Mouse (Mus musculus) limb, embryonic 15.5 days (tissue): ENCODE data around the gene Dnmt3b. TPM values are rescaled to one million over a fixed set of nuclear protein-coding genes. Genes with fewer than 3 reads are reported as not detected.

ENCODE experiments used
- ATAC-seq: fragments of 200-750 bp; cut with Nextera tagmentation; 2 replicates; pipeline ENCODE4 v1.8.0; 2017; ENCODE audit warnings: low read depth, moderate TSS enrichment; ENCODE audit not compliant: insufficient number of reproducible peaks, low FRiP score, low TSS enrichment
- H3K27ac ChIP-seq: fragments of 300-500 bp; sonication (generic); 2 replicates; pipeline ENCODE4 v1.5.1; 2015; ENCODE audit warnings: moderate library complexity, mild to moderate bottlenecking, inconsistent platforms
- H3K27me3 ChIP-seq: fragments of 300-500 bp; sonication (generic); 2 replicates; pipeline ENCODE4 v1.6.1; 2015; ENCODE audit warnings: inconsistent platforms
- H3K36me3 ChIP-seq: fragments of 300-500 bp; sonication (generic); 2 replicates; pipeline ENCODE4 v1.6.1; 2015; ENCODE audit warnings: inconsistent platforms
- H3K4me1 ChIP-seq: fragments of 300-500 bp; sonication (generic); 2 replicates; pipeline ENCODE4 v1.6.1; 2015; ENCODE audit warnings: inconsistent platforms
- H3K4me2 ChIP-seq: fragments of 300-500 bp; sonication (generic); 2 replicates; pipeline ENCODE4 v1.6.1; 2015; ENCODE audit warnings: mild to moderate bottlenecking, inconsistent platforms
- H3K4me3 ChIP-seq: fragments of 300-500 bp; sonication (generic); 2 replicates; pipeline ENCODE4 v1.5.1; 2015; ENCODE audit warnings: mild to moderate bottlenecking, inconsistent platforms
- H3K9ac ChIP-seq: fragments of 300-500 bp; sonication (generic); 2 replicates; pipeline ENCODE4 v1.6.1; 2015; ENCODE audit warnings: inconsistent platforms
- H3K9me3 ChIP-seq: fragments of 300-500 bp; sonication (generic); 2 replicates; pipeline ENCODE4 v1.6.1; 2016; ENCODE audit warnings: inconsistent platforms
- WGBS: fragments of 180-500 bp; shearing (Covaris S2); methylation state at CpG from one replicate; pipeline ENCODE4 v1.1.7; 2015; 5-methylcytosine and 5-hydroxymethylcytosine counted together
- polyA plus RNA-seq: library from polyadenylated mRNA; unstranded; fragments of >200 nt; fragmentation: Nextera tagmentation; extraction: Ambion mirVana; gene quantifications from 2 replicates; pipeline ENCODE4 v1.2.1, GENCODE M21; 2015

Gene Dnmt3b
- polyA plus RNA-seq, 1 experiment from 2014 or later: 6.8 TPM

DNA sequence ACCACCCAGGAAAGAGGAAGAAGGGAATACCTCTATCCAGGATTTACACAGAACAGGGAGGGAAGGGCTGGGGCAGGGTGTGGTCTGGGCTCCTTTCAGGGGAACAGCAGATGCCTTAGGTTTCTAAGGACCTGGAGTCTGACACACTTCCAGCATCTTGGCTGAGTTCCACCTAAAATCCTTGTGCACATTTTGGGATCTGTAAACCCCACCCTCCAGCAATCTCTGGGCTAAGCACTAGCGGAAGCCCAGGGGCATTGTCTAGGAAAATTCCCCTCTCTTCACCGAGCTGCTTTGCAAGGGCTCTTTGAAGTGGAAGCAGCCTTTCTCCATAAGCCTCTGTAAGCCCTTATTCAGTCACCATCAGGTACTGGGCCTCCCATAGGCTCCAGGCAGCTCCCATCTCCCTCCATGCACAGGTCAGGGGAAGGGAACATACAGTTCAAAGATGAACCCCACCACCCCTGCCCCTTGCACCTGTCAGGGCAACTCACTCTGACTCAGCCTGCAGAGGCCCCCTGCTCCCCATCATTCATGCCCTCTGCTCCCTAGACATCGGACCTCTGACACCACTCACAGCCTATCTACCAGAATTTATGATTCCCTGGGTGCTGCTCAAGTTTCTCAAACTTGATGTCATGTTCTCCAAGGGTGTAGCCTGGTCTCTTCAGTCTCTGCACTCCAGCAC lies 36.5 kb upstream of the Dnmt3b start:
- Histone ChIP-seq H3K27ac (no peak overlapping the region), H3K9ac (no peak overlapping the region), H3K36me3 (peaks cover 8% of the 10 kb centered on the region; the same call in 1 of the 2 replicates), H3K27me3 (no peaks in the 10 kb centered on the region), H3K9me3 (no peaks in the 10 kb centered on the region), H3K4me3 (no peak overlapping the region), H3K4me1 (peaks cover 44% of the 10 kb centered on the region), H3K4me2 (no peak overlapping the region)
- ATAC-seq: no peak; the same call in 1 of the 2 replicates
- WGBS: 26% methylated on average over 3 of the region's 3 CpGs

DNA sequence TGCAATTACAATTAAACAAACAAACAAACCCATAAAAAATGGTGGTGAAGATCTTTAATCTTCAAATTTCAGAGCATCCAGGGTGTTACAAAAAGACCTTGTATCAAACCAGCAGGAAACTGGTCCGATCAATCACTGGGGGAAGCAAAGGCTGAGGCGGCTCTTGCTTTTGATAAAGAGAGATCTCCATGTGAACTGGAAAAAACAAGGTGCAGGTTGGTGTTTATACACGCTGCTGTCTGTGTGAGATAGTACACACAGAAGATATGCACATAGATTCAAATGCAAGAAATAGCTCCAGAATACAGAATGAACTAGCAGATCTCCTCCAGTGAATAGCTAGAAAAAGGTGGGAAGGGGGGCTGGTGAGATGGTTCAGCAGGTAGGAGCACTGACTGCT lies 32.4 kb upstream of the Dnmt3b start:
- ATAC-seq: no peak
- Histone ChIP-seq H3K4me2 (no peak overlapping the region), H3K27me3 (no peaks in the 10 kb centered on the region), H3K36me3 (peaks cover 46% of the 10 kb centered on the region), H3K9ac (no peak overlapping the region), H3K4me1 (peaks cover 10% of the 10 kb centered on the region), H3K27ac (no peak overlapping the region), H3K9me3 (no peaks in the 10 kb centered on the region), H3K4me3 (no peak overlapping the region)
- WGBS: 90% methylated on average over 3 of the region's 3 CpGs

DNA sequence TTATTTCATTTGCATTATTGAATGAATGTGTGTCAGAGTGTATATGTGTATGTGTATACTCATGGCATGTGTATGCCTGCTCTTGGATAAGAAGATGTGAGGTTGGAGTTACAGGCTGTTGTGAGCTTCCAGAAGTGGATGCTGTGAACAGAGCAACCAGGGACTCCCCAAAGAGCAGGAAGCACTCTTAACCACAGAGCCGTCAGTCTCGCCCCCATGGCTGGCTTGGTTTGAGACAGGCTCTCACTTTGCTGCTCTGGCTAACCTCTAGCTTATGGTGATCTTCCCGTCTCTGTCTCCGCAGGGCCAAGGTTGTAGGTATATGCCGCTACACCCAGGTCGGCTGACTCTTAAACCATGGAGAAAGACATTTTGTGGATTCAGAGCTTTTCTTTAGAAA lies 30.8 kb upstream of the Dnmt3b start:
- 87% methylated on average over 6 of the region's 6 CpGs for WGBS

DNA sequence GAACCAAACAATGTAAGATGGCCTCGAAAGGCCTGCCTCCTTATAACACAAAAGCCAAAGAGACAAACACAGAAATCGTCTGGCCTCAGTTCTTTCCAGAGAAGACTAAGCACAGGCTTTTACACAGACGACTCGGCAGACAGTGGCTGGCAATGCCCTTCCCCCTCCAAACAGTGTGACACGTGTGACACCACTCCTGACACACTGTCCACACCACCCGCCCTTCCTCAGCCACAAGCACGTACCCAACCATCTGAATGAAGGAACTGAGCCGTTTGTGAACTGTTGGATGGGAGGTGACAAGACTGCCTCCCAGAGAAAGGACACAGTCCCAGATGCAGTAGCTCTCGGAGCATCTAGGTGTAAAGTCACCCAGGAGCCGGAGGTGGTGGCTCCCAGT lies 30.4 kb upstream of the Dnmt3b start:
- H3K27me3 ChIP-seq: no peaks in the 10 kb centered on the region
- H3K4me1 ChIP-seq: no peaks in the 10 kb centered on the region
- no peak for ATAC-seq
- H3K4me2 ChIP-seq: no peak overlapping the region
- peaks cover 64% of the 10 kb centered on the region for H3K36me3 ChIP-seq
- H3K9me3 ChIP-seq: no peaks in the 10 kb centered on the region
- WGBS: 77% methylated on average over 10 of the region's 10 CpGs
- H3K9ac ChIP-seq: no peak overlapping the region
- no peak overlapping the region for H3K4me3 ChIP-seq
- no peak overlapping the region for H3K27ac ChIP-seq

More for the DNA sequence above, 30.8 kb upstream of the Dnmt3b start:
- Histone ChIP-seq H3K9me3 (no peaks in the 10 kb centered on the region), H3K9ac (no peak overlapping the region), H3K4me1 (no peaks in the 10 kb centered on the region), H3K36me3 (peaks cover 60% of the 10 kb centered on the region), H3K27ac (no peak overlapping the region), H3K4me3 (no peak overlapping the region), H3K4me2 (no peak overlapping the region), H3K27me3 (no peaks in the 10 kb centered on the region)
- no peak for ATAC-seq

DNA sequence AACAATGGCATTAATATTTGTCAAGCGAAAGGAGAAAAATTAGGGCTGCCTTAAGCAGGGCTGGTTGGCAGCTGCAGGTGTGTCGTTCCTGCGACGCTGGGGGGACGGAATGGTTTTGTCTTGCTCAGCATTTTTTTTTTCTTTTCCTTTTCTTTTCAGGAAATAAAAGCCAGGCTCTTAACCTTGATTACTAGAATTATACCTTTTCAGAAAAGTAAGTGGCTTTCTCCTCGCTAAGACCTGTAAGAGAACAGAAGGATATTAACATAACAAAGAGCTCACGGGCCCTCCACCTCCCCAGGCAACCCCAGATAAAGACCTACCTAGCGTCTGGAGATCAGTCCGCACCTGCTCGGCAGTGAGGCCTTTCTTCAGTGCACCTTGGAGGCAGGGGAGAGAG lies 26.8 kb upstream of the Dnmt3b start:
- Histone ChIP-seq H3K4me1 (no peaks in the 10 kb centered on the region), H3K4me3 (no peak overlapping the region), H3K9ac (no peak overlapping the region), H3K36me3 (peaks cover 86% of the 10 kb centered on the region), H3K27me3 (no peaks in the 10 kb centered on the region), H3K9me3 (no peaks in the 10 kb centered on the region), H3K27ac (no peak overlapping the region), H3K4me2 (no peak overlapping the region)
- WGBS: 66% methylated on average over 10 of the region's 10 CpGs
- ATAC-seq: no peak

DNA sequence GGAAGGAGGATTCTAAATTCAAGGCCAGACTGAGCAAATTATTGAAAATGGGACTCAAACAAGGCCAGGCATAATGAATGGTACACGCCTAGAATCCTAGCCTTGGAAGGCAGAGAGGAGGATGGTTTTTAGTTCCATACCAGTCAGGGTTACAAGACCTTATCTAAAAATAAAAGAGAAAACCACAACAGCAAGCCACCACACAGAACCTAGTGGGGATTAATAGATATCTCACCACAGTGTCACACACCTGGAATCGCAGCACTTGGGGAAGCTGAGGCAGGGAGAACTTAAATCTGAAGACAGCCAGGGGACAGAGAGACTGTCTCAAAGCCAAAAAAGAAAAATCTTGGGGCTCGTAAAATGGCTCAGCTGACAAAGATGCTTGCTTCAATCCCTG lies 18.3 kb upstream of the Dnmt3b start:
- Histone ChIP-seq H3K4me2 (no peak overlapping the region), H3K4me3 (no peak overlapping the region), H3K9ac (no peak overlapping the region), H3K9me3 (no peaks in the 10 kb centered on the region), H3K27me3 (no peaks in the 10 kb centered on the region), H3K36me3 (peaks cover 28% of the 10 kb centered on the region), H3K4me1 (peaks cover 8% of the 10 kb centered on the region), H3K27ac (no peak overlapping the region)
- 88% methylated on average over 3 of the region's 3 CpGs for WGBS
- ATAC-seq: no peak

DNA sequence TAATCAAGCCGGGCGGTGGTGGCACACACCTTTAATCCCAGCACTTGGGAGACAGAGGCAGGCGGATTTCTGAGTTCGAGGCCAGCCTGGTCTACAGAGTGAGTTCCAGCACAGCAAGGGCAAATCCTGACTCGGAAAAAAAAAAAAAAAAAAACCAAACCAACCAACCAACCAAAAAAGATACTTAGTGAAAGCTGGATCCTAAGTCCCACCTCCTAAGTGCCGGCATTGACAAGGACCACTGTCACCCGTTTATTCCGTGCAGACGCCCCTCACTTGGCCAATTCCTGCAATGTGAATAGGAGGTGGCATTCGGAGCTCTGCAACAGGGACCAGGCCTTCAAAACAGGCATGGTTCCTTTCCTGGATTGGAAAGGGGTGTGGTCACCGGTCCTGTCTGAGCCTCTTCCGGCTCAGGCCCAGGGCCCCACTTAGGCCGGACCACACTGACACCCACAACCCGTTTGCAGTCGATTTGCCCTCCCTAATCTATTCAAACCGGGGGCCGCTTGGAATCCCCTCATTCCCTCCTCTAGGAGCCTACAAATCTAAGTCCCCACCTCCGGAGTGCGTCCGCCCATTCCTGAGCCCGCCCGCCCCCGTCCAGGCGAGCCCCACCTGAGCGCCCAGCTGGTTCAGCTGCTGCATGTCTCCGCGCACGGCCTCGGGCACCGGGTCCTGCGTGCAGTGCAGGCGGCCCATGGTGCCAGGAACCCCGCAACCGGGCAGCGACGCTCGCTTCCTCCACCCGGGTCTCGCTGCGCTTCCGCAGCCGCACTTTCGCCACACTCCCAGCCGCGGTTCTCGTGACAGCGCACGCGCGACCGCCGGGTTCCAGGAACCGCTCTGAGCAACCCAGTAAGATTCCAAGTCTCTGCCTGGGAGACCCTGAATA lies 17.0 kb upstream of the Dnmt3b start, which contains the start of gene Commd7:
Commd7 (minus strand) TSS at position 806 of the 895 bp plus-strand sequence.
- peak; percentile 74 for ATAC-seq
- Histone ChIP-seq H3K4me2 (peak within 1 kb of the TSS; percentile 58), H3K27ac (peak within 1 kb of the TSS; percentile 96), H3K27me3 (no peaks in the 10 kb centered on the region), H3K9ac (peak within 1 kb of the TSS; percentile 88), H3K9me3 (no peaks in the 10 kb centered on the region), H3K4me1 (peaks cover 8% of the 10 kb centered on the region), H3K4me3 (peak within 1 kb of the TSS; percentile 91), H3K36me3 (peaks cover 18% of the 10 kb centered on the region)
- 4% methylated on average over 53 of the region's 53 CpGs for WGBS

DNA sequence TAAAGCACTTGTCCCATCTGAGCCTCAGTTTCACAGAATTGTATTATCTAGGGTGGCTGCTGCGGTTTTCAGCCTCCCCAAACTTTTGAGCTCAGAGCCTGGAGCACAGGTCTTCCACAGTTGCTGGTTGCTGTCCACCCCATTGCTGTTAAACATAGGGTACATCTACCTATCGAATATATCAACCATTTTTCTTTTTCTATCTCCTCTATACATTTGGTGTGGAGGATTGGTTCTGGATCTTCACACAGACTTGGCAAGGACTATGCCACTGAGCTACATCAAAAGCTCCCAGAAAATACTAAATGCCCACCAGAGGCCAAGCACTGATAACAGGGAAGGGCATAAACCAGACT lies 16.4 kb upstream of the Dnmt3b start:
- Histone ChIP-seq H3K27me3 (no peaks in the 10 kb centered on the region), H3K9me3 (no peaks in the 10 kb centered on the region), H3K36me3 (peaks cover 12% of the 10 kb centered on the region), H3K27ac (peak overlapping the region; percentile 96), H3K4me2 (peak overlapping the region; percentile 58), H3K4me1 (peaks cover 8% of the 10 kb centered on the region), H3K9ac (peak overlapping the region; percentile 88), H3K4me3 (peak overlapping the region; percentile 91)
- ATAC-seq: no peak
- 24% methylated on average over 2 of the region's 2 CpGs for WGBS

DNA sequence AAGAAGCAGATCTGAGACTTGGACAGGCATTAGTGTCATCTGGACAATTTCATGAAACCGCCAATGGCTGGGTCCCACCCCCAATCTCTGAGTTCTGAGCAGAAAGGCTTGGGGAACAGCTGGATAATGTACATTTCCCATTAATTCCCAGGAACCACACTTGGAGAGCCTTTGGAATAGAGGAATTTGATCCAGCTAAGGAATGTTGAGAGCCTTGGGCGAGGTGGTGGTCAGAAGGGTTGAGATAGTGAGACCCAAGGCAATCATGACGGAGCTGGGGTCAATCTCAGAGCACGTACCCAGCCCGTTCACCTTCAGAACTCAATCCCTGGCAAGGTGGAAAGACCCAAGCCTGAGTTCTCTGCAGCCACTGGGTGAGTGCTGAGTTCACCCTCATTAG lies 16.0 kb upstream of the Dnmt3b start:
- H3K36me3 ChIP-seq: peaks cover 8% of the 10 kb centered on the region
- H3K27ac ChIP-seq: no peak overlapping the region
- no peaks in the 10 kb centered on the region for H3K27me3 ChIP-seq
- no peak overlapping the region for H3K9ac ChIP-seq
- WGBS: 86% methylated on average over 5 of the region's 5 CpGs
- no peak for ATAC-seq
- H3K4me3 ChIP-seq: no peak overlapping the region
- no peaks in the 10 kb centered on the region for H3K9me3 ChIP-seq
- peaks cover 8% of the 10 kb centered on the region for H3K4me1 ChIP-seq
- H3K4me2 ChIP-seq: no peak overlapping the region

DNA sequence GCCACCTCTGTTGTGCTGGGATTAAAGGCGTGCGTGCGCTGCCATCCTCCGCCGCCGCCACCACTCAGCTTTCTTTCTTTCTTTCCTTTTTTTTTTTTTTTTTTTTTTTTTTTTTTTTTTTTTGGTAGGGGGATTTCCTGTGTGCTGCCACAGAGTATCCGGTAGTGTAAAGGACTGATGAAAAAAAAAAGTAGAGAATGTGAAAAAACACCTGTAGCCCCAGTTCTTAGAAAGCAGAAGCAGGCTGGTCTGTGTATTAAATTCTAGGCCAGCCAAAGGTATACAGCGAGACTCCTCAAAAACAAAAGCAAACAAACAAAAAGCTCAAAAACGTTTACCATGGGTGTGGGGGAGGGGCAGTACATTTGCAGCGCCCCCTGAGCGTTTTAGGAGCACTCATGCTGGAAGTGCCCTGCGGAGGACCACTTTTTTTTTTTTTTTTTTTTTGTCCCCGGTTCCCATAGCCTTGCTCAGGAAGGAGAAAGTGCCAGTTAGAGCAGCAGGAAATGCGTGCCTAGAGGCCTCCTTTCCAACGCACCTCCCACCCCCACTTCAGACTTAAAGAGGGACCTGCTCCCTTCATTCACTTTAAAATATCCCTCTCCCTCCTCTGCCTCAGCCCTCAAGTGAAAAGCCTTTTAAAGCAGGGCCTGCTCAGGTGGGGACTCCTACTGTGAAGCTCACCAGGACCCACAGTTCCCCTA lies 10.1 kb upstream of the Dnmt3b start:
- no peak overlapping the region for H3K4me2 ChIP-seq
- WGBS: 37% methylated on average over 15 of the region's 15 CpGs
- H3K4me1 ChIP-seq: no peaks in the 10 kb centered on the region
- no peak for ATAC-seq
- H3K4me3 ChIP-seq: no peak overlapping the region
- no peaks in the 10 kb centered on the region for H3K27me3 ChIP-seq
- no peak overlapping the region for H3K9ac ChIP-seq
- H3K9me3 ChIP-seq: no peaks in the 10 kb centered on the region
- H3K36me3 ChIP-seq: no peaks in the 10 kb centered on the region
- H3K27ac ChIP-seq: no peak overlapping the region

DNA sequence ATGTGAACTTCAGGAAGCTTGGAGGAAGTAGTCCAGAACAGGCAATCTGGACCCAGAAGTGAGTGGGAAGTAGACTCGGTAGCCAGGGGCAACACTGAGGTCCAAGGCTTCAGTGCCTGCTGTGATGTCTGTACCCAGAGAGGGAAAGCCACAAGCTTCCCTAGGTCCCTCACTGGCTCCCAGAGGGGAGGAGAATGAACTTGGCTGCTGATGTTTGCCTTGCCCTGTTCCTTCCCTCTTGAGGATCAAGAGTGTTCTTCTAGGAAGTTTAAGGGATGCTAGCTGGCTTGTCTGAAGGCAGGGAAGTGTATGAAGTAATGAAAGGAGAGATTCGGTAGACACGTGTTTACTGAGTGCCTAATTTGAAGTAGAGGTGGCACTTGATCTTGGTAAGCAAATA lies 6.8 kb upstream of the Dnmt3b start:
- Histone ChIP-seq H3K4me1 (no peaks in the 10 kb centered on the region), H3K9me3 (no peaks in the 10 kb centered on the region), H3K4me2 (no peak overlapping the region), H3K36me3 (no peaks in the 10 kb centered on the region), H3K27ac (no peak overlapping the region), H3K27me3 (no peaks in the 10 kb centered on the region), H3K9ac (no peak overlapping the region), H3K4me3 (no peak overlapping the region)
- WGBS: 20% methylated on average over 3 of the region's 3 CpGs
- no peak for ATAC-seq

DNA sequence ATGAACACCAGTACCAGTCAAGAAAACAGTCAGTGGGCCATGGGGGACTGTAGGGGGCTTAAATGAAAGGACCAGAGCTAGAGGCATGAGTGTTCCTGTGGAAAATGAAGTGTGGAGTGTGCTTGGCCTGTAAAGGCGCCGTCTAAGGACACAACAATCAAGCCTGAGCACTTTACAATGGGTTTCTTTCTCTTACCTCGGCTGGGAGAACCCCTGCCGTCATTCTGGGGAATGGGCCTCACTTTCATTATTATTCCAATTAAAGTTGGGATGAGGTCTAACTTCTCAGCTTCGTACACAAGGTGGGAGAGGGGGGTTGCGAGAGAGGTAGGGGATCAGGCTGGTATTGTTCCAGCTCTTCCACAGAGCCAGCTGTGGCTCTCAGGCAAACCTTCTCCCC lies 6.3 kb upstream of the Dnmt3b start:
- H3K4me3 ChIP-seq: no peak overlapping the region
- WGBS: 38% methylated on average over 6 of the region's 6 CpGs
- no peak for ATAC-seq
- no peak overlapping the region for H3K4me2 ChIP-seq
- no peak overlapping the region for H3K9ac ChIP-seq
- no peaks in the 10 kb centered on the region for H3K36me3 ChIP-seq
- no peaks in the 10 kb centered on the region for H3K4me1 ChIP-seq
- H3K27ac ChIP-seq: no peak overlapping the region
- H3K27me3 ChIP-seq: no peaks in the 10 kb centered on the region
- H3K9me3 ChIP-seq: no peaks in the 10 kb centered on the region
